Mouse (Mus musculus) stomach, embryonic 14.5 days (tissue): Measurements from ENCODE around the gene Mphosph10. TPM values are rescaled to one million over a fixed set of nuclear protein-coding genes. Genes with fewer than 3 reads are reported as not detected.
A peak's percentile ranks its signal among the peaks of the same experiment; 100 is the strongest.

Experiments used
- ATAC-seq: fragments of 200-750 bp; cut with Nextera tagmentation; 2 replicates; pipeline ENCODE4 v1.8.0; 2017; ENCODE audit warnings: low read depth, moderate TSS enrichment; ENCODE audit not compliant: insufficient number of reproducible peaks, insufficient read depth, low FRiP score
- H3K27ac ChIP-seq: fragments of 300-500 bp; sonication (generic); 2 replicates; pipeline ENCODE4 v1.5.1; 2014; ENCODE audit warnings: mild to moderate bottlenecking, low read length, moderate library complexity, mixed read lengths
- H3K27me3 ChIP-seq: fragments of 300-500 bp; sonication (generic); 2 replicates; pipeline ENCODE4 v1.6.1; 2014; ENCODE audit warnings: low read length, control low read depth, mixed read lengths; ENCODE audit not compliant: control insufficient read depth, insufficient read depth
- H3K36me3 ChIP-seq: fragments of 300-500 bp; sonication (generic); 2 replicates; pipeline ENCODE4 v1.6.1; 2014; ENCODE audit warnings: mild to moderate bottlenecking, control low read depth, low read length, moderate library complexity, mixed read lengths; ENCODE audit not compliant: control insufficient read depth, insufficient read depth
- H3K4me1 ChIP-seq: fragments of 300-500 bp; sonication (generic); 2 replicates; pipeline ENCODE4 v1.6.1; 2014; ENCODE audit warnings: low read length, control low read depth, mixed read lengths; ENCODE audit not compliant: control insufficient read depth, insufficient read depth
- H3K4me2 ChIP-seq: fragments of 300-500 bp; sonication (generic); replicated peaks from 2 replicates; pipeline ENCODE4 v1.6.1; 2014; ENCODE audit warnings: low read depth, low read length, control low read depth
- H3K4me3 ChIP-seq: fragments of 300-500 bp; sonication (generic); 2 replicates; pipeline ENCODE4 v1.5.1; 2014; ENCODE audit warnings: low read depth, low read length, control low read depth
- H3K9ac ChIP-seq: fragments of 300-500 bp; sonication (generic); replicated peaks from 2 replicates; pipeline ENCODE4 v1.6.1; 2014; ENCODE audit warnings: low read depth, mild to moderate bottlenecking, control low read depth, low read length, moderate library complexity, mixed read lengths
- H3K9me3 ChIP-seq: fragments of 300-500 bp; sonication (generic); 2 replicates; pipeline ENCODE4 v1.6.1; 2016; ENCODE audit warnings: low read depth, low read length, control low read depth; ENCODE audit not compliant: control insufficient read depth
- WGBS: fragments of 180-500 bp; shearing (Covaris S2); extraction: QIAGEN DNeasy Blood & Tissue Kit; methylation state at CpG from one replicate; pipeline ENCODE4 v1.1.7; 2014; 5-methylcytosine and 5-hydroxymethylcytosine counted together
- polyA plus RNA-seq: library from polyadenylated mRNA; unstranded; fragments of >200 nt; fragmentation: Nextera tagmentation; extraction: Ambion mirVana; gene quantifications from 2 replicates; pipeline ENCODE4 v1.2.1, GENCODE M21; 2014

Mphosph10 gene
- polyA plus RNA-seq, 1 experiment from 2014 or later = 34.7 TPM

DNA sequence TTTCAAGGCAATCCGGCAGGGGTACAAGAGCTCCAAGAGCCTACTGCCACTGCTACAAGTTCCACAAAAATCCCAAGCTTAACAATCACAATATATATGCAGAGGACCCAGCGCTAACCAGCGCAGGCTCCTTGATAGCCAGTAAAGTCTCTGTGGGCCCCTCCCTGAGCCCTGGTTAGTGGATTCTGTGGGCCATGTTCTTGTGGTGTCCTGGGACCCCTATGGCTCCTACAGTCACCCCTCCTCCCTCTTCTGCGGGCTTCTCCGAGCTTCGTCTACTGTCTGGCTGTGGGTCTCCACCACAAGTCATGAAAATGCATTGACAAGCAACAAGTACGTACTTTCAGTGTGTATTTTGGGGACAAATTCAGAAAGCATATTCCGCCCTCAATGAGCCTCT lies 589 bp downstream of the Mphosph10 start:
- WGBS = 3% methylated on average over 8 of the region's 8 CpGs
- peak overlapping the region; percentile 51 for H3K9ac ChIP-seq
- peak overlapping the region; percentile 74 for H3K4me3 ChIP-seq
- H3K27me3 ChIP-seq = no peaks in the 10 kb centered on the region
- H3K4me1 ChIP-seq = peaks cover 2% of the 10 kb centered on the region; the same call in 1 of the 2 replicates
- H3K4me2 ChIP-seq = peak overlapping the region; percentile 81
- H3K27ac ChIP-seq = no peak overlapping the region; the same call in 1 of the 2 replicates
- H3K36me3 ChIP-seq = peaks cover 13% of the 10 kb centered on the region; the same call in 1 of the 2 replicates
- ATAC-seq = no peak
- no peaks in the 10 kb centered on the region for H3K9me3 ChIP-seq

DNA sequence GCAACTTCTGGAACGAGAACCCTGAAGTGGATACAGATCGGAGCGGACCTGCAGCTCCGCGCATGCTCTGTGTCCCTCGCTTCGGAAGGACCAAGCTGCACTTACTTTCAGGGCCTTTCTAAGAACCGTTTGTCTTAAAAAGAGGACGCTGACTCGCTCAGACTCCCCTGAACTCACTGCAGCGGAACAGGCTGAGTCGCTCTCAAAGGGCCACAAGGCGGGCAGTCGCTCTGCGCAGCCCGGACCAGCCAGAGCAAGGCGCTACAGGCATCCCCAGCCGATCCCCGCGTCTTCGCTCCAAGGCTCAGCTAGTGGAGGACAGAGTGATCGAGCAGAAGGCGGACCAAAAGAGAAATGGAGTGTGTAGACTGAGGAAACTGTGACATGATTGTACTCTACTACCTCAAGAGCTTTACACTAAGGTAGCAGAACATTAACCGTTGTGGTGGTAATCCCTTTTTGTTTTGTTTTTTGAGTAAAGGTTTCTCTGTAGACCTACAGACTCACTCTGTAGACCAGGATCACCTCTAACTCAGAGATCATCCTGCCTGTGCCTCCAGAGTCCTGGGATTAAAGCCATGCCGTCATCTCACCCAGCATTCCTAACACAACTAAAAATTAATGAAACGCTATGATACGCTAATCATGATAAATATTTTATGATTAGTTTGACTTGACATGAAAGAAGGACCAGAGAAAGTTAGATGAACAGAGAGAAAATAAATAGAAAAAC lies 18.1 kb downstream of the Mphosph10 start, which contains the start of gene Fan1:
Gene Fan1 (minus strand): TSS at position 266 of the 733 bp plus-strand sequence.
- Histone ChIP-seq H3K27ac (peak within 1 kb of the TSS; percentile 97), H3K9me3 (no peaks in the 10 kb centered on the region), H3K4me2 (peak within 1 kb of the TSS; percentile 67), H3K9ac (peak within 1 kb of the TSS; percentile 73), H3K4me3 (peak within 1 kb of the TSS; percentile 63), H3K27me3 (no peaks in the 10 kb centered on the region), H3K4me1 (peaks cover 6% of the 10 kb centered on the region; the same call in 1 of the 2 replicates), H3K36me3 (peaks cover 16% of the 10 kb centered on the region)
- 3% methylated on average over 27 of the region's 27 CpGs for WGBS
- ATAC-seq = peak; percentile 95

DNA sequence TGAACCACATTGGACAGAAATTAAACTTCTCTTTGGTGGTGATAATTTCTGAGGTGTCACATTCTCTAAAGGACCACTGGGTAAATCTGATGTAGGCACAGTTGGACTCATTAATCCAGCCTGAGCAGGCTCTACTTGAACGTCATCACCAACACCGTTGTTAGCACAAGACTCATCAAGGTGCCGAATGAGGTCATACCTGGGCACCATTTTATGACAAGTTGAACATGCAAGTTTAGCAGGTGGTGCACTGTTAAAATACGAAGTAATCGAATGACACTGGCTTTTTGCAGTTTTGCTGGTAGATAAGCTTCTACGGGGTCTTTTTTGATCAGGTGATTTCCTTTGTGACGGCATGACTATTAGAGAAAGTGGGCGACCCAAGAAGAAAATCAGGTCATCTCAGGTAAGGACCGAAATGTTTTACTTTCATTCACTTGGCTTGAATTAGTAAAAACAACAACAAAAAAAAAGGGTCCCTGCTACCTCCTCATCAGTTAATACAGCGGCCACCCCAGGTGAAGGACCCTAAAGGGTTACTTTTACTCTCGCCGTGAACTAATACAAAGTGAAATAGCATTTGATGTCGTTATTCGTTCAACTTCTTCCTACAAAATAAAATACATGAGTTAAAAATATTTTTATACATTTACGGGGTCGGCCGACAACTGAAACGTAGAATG lies 18.8 kb downstream of the Mphosph10 start:
- Histone ChIP-seq H3K27me3 (no peaks in the 10 kb centered on the region), H3K4me1 (peaks cover 6% of the 10 kb centered on the region; the same call in 1 of the 2 replicates), H3K9me3 (no peaks in the 10 kb centered on the region), H3K4me3 (peak overlapping the region; percentile 63), H3K9ac (peak overlapping the region; percentile 73), H3K4me2 (peak overlapping the region; percentile 67), H3K27ac (peak overlapping the region; percentile 97), H3K36me3 (peaks cover 17% of the 10 kb centered on the region)
- no peak; the same call in 1 of the 2 replicates for ATAC-seq
- 9% methylated on average over 18 of the region's 18 CpGs for WGBS

DNA sequence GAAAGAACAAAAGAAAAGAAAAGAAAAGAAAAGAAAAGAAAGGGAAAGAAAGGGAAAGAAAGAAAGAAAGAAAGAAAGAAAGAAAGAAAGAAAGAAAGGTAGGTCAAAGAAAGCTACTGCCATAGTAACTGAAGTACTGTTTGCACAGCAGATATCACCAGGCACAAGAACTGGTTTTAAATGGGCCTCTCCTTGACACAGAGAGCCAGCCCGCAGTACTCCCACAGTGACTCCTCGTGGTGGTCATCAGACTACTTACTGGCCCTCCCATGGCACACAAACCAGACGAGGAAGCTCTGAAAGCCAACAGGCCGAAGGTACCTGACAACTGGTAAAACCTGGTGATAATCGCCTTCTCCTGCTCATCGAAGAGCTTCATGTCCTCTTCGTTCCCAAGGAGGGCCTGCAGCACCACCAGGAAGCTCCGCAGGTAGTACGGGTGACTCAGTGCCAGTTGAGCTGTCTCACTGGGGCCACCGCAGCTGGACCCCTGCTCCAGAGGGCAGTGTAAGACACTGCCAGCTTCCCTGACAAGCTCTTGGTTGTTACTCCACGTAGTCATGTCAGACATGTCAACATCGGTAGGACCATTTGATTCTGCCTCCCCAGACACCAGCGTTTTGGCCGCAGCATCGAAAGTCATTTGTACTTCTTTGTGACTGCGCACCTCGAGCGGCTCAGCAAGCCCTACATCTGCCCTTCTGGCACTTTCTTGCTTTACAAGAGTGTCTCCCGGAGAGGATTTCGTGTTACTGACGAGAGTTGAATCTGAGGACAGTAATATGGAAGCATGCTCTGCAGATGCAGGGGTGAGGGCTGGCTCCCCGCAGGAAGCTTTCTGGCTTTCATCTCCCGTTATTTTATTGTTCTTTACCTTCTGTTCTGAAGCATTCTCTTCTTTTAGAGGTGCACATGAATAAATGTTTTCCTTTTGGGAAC lies 19.9 kb downstream of the Mphosph10 start:
- Histone ChIP-seq H3K4me3 (no peak overlapping the region), H3K36me3 (peaks cover 10% of the 10 kb centered on the region), H3K4me1 (peaks cover 6% of the 10 kb centered on the region; the same call in 1 of the 2 replicates), H3K9ac (no peak overlapping the region), H3K27me3 (no peaks in the 10 kb centered on the region), H3K27ac (no peak overlapping the region), H3K4me2 (no peak overlapping the region), H3K9me3 (no peaks in the 10 kb centered on the region)
- WGBS = 90% methylated on average over 23 of the region's 23 CpGs
- no peak for ATAC-seq

DNA sequence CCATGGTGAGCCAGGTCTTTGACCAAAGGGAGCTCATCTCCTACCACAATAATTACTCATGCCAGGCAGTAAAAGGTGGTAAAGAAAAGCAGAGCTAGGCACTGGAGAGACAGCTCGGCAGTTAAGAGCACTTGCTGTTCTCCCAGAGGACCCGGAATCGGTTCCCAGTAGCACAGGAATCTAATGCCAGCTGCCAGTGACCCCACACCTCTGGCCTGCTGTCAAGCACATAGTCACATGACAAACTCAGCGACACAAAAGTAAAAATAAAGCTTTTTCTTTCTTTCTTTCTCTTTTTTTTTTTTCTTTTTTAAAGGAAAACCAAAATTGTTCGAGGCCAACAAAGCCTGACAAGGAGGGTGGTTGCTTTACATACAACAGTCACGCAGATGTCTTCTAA lies 22.2 kb downstream of the Mphosph10 start:
- no peaks in the 10 kb centered on the region for H3K9me3 ChIP-seq
- H3K4me1 ChIP-seq = peaks cover 6% of the 10 kb centered on the region; the same call in 1 of the 2 replicates
- 84% methylated on average over 6 of the region's 6 CpGs for WGBS
- H3K27me3 ChIP-seq = no peaks in the 10 kb centered on the region
- no peak overlapping the region for H3K9ac ChIP-seq
- H3K27ac ChIP-seq = no peak overlapping the region
- no peak overlapping the region for H3K4me3 ChIP-seq
- no peak overlapping the region for H3K4me2 ChIP-seq
- no peak for ATAC-seq
- H3K36me3 ChIP-seq = peaks cover 18% of the 10 kb centered on the region

DNA sequence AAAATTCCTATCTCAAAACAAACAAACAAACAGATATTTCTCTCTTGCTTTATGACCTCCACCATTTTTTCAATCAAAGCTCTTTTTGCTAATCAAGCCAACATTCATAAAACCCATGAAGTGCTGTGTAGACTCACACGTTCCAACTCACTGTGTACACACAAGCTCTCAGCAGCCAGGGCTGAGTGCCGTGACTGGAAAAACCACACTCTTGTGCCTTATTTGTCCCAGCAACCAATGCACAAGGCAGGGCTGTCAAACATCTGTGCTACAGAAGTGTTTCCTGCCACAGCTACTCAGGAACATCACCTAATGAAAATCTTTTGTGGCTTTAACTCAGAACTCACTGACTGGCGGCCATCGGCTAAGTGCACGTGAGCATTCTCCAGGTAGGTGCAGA lies 26.2 kb downstream of the Mphosph10 start:
- 90% methylated on average over 5 of the region's 5 CpGs for WGBS
- H3K36me3 ChIP-seq = peaks cover 40% of the 10 kb centered on the region
- no peak overlapping the region for H3K9ac ChIP-seq
- H3K4me1 ChIP-seq = no peaks in the 10 kb centered on the region
- no peak overlapping the region for H3K4me2 ChIP-seq
- ATAC-seq = no peak
- no peak overlapping the region for H3K27ac ChIP-seq
- no peaks in the 10 kb centered on the region for H3K27me3 ChIP-seq
- H3K4me3 ChIP-seq = no peak overlapping the region
- no peaks in the 10 kb centered on the region for H3K9me3 ChIP-seq

DNA sequence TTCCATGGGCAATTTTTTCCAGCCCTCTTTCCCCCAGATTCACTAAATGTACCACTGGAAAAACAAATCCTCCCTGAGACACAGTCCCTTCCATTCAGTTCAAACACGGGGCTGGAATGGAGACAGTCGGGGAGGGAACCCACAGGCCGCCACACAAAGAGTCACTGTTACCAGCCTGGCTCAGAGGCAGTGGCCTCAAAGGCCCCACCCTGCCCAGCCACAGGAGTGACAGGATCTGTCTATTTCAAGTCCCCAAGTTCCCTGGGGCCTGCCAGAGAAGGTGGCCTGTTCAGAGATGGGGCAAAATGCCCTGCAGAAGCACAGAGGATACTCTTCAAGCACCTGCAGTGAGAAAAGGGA lies 31.5 kb downstream of the Mphosph10 start:
- Histone ChIP-seq H3K4me1 (no peaks in the 10 kb centered on the region), H3K27me3 (no peaks in the 10 kb centered on the region), H3K9ac (no peak overlapping the region), H3K4me3 (no peak overlapping the region), H3K27ac (no peak overlapping the region), H3K9me3 (no peaks in the 10 kb centered on the region), H3K36me3 (peaks cover 41% of the 10 kb centered on the region), H3K4me2 (no peak overlapping the region)
- 56% methylated on average over 3 of the region's 3 CpGs for WGBS
- no peak; the same call in 1 of the 2 replicates for ATAC-seq
